Comparison of ENCODE assay signal across 9 mouse cellular contexts in genomic region chr10:60193532-60194423, GRCm38 (mm10). TPM values are rescaled to one million over a fixed set of nuclear protein-coding genes. Genes with fewer than 3 reads are reported as not detected.
DNase-seq lines count a peak whose midpoint lies in the region; ATAC-seq lines count a peak whose summit lies in the region.
"Had no signal": no experiment of that assay in that cellular context is flagged by ENCODE, and none has a peak within 500 bp of the region (broad histone marks: within the 10 kb centered on the region; RNA-seq: fewer than 3 reads in every experiment).

No protein-coding gene starts in this region.

- WGBS in liver, embryonic 12.5 days (ENCODE audit: insufficient replicate concordance), result 15% methylated on average over 19 of the region's 19 CpGs

- H3K4me1 ChIP-seq in liver, embryonic 12.5 days, result 0 out of 2 replicates have a peak, but pooled peaks cover 5% of the 10 kb centered on the region

- H3K4me2 ChIP-seq in liver, embryonic 12.5 days, result peak overlapping the region; percentile 29; the same call in 1 of the 2 replicates
- H3K4me2 ChIP-seq: liver, embryonic 13.5 days had no signal

- intact Hi-C loops in heart, postnatal 14 days (cut with DNase I), result loop anchor here (2.0 kb wide), 1 partner anchor 21 kb away; no protein-coding TSS in a partner anchor

- no peak overlapping the region for H3K27ac ChIP-seq in liver, embryonic 12.5 days
- H3K27ac ChIP-seq: liver, embryonic 13.5 days had no signal

- DNase-seq in gastrocnemius, postnatal 10 days, result peak; percentile 43
- no peak for DNase-seq in gastrocnemius, postnatal 25 days
- peak; percentile 60 for DNase-seq in 3T3-L1 (ENCODE audit: low read depth, low spot score)
- peak; percentile 42 for DNase-seq in c-Kit-positive CD71-negative TER-119-negative erythroid progenitor cells, embryonic 14.5 days (ENCODE audit: low read depth)
- peak; percentile 45 to 52 for DNase-seq in heart, postnatal 14 days
- DNase-seq in retina, embryonic 14.5 days (ENCODE audit: low spot score), result peak; percentile 89
- DNase-seq in layer of hippocampus, adult 18-20 months (ENCODE audit: low spot score in 2 of 2), result no peak
- DNase-seq: liver, embryonic 13.5 days had no signal

- H3K27me3 ChIP-seq in liver, embryonic 12.5 days (replicated peaks), result peaks cover 44% of the 10 kb centered on the region

- no peak overlapping the region for H3K4me3 ChIP-seq in liver, embryonic 12.5 days
- H3K4me3 ChIP-seq: liver, embryonic 13.5 days had no signal

- ATAC-seq in liver, embryonic 12.5 days, result no peak; the same call in 1 of the 2 replicates

- no peaks in the 10 kb centered on the region for H3K36me3 ChIP-seq in liver, embryonic 12.5 days
- H3K36me3 ChIP-seq: liver, embryonic 13.5 days had no signal

- no peak overlapping the region for H3K9ac ChIP-seq in liver, embryonic 12.5 days
- H3K9ac ChIP-seq: liver, embryonic 13.5 days had no signal

- H3K9me3 ChIP-seq in liver, embryonic 12.5 days (replicated peaks), result no peaks in the 10 kb centered on the region
- H3K9me3 ChIP-seq: liver, embryonic 13.5 days had no signal

RNA-seq across cellular contexts. Expression of gene Chst3, which starts 25.3 kb away (rescaled TPM):
- total RNA-seq in gastrocnemius, postnatal 10 days (2021), result 1 to 10 TPM; 1.9 to 2.1 TPM
- under 1 TPM; 0.26 to 0.51 TPM for total RNA-seq in gastrocnemius, postnatal 25 days (2021)
- total RNA-seq in heart, postnatal 14 days (2021), result 1 to 10 TPM; 1.2 to 1.4 TPM
- polyA plus RNA-seq in liver, embryonic 12.5 days (2016; fragmentation: Nextera tagmentation; extraction: Ambion mirVana), result 0.22 and 0.31 TPM in 2 replicates
- total RNA-seq in layer of hippocampus, adult 18-20 months (2021), result 1 to 10 TPM; 1.2 TPM

Comparison
In these comparisons a context has a peak if more than half of its experiments do, and no peak if none do; other contexts are left out.
1. DNase-seq: peak in gastrocnemius, postnatal 10 days (single experiment), 3T3-L1 (single experiment), c-Kit-positive CD71-negative TER-119-negative erythroid progenitor cells, embryonic 14.5 days (single experiment), heart, postnatal 14 days (2 of 2) and retina, embryonic 14.5 days (single experiment); none in gastrocnemius, postnatal 25 days (single experiment) and layer of hippocampus, adult 18-20 months (0 of 2).